Comparison of ENCODE assay signal across 28 mouse cellular contexts in genomic region chr6:82037211-82037610, GRCm38 (mm10). TPM values are rescaled to one million over a fixed set of nuclear protein-coding genes. Genes with fewer than 3 reads are reported as not detected.
A peak's percentile ranks its signal among the peaks of the same experiment; 100 is the strongest.
DNase-seq lines count a peak whose midpoint lies in the region; ATAC-seq lines count a peak whose summit lies in the region.
"Had no signal": no experiment of that assay in that cellular context is flagged by ENCODE, and none has a peak within 500 bp of the region (broad histone marks: within the 10 kb centered on the region; RNA-seq: fewer than 3 reads in every experiment).

No protein-coding gene starts in this region.

- H3K9ac ChIP-seq in embryonic facial prominence, embryonic 15.5 days, result no peak overlapping the region
- no peak overlapping the region for H3K9ac ChIP-seq in limb, embryonic 12.5 days (replicated peaks)
- H3K9ac ChIP-seq in forebrain, embryonic 13.5 days, result no peak overlapping the region
- H3K9ac ChIP-seq in forebrain, embryonic 16.5 days (replicated peaks; ENCODE audit: low read depth, low read length), result no peak overlapping the region
- H3K9ac ChIP-seq: forebrain, embryonic 12.5 days; hindbrain, embryonic 14.5 days; liver, embryonic 14.5 days had no signal

- peaks cover 48% of the 10 kb centered on the region for H3K27me3 ChIP-seq in embryonic facial prominence, embryonic 10.5 days (replicated peaks; ENCODE audit: low read depth, poor library complexity, severe bottlenecking)
- no peaks in the 10 kb centered on the region for H3K27me3 ChIP-seq in embryonic facial prominence, embryonic 15.5 days
- H3K27me3 ChIP-seq in limb, embryonic 12.5 days, result peaks cover 6% of the 10 kb centered on the region; the same call in 1 of the 2 replicates
- peaks cover 24% of the 10 kb centered on the region for H3K27me3 ChIP-seq in forebrain, embryonic 13.5 days
- peaks cover 6% of the 10 kb centered on the region for H3K27me3 ChIP-seq in forebrain, embryonic 16.5 days (replicated peaks; ENCODE audit: control insufficient read depth, insufficient read depth, low read length)

- peak overlapping the region; percentile 44 for H3K27ac ChIP-seq in embryonic facial prominence, embryonic 10.5 days (replicated peaks)
- peak overlapping the region; percentile 63 for H3K27ac ChIP-seq in embryonic facial prominence, embryonic 15.5 days (replicated peaks)
- peak overlapping the region; percentile 74 for H3K27ac ChIP-seq in limb, embryonic 12.5 days
- no peak overlapping the region for H3K27ac ChIP-seq in forebrain, embryonic 13.5 days
- no peak overlapping the region for H3K27ac ChIP-seq in forebrain, embryonic 16.5 days (ENCODE audit: low read length)
- H3K27ac ChIP-seq: forebrain, embryonic 12.5 days; gastrocnemius, adult 2 months; hindbrain, embryonic 14.5 days; liver, embryonic 14.5 days; macrophage had no signal

- no peaks in the 10 kb centered on the region for H3K9me3 ChIP-seq in embryonic facial prominence, embryonic 10.5 days
- no peaks in the 10 kb centered on the region for H3K9me3 ChIP-seq in embryonic facial prominence, embryonic 15.5 days (replicated peaks)
- no peaks in the 10 kb centered on the region for H3K9me3 ChIP-seq in limb, embryonic 12.5 days
- no peaks in the 10 kb centered on the region for H3K9me3 ChIP-seq in forebrain, embryonic 13.5 days (replicated peaks)
- H3K9me3 ChIP-seq in forebrain, embryonic 16.5 days (ENCODE audit: control insufficient read depth, low read length), result no peaks in the 10 kb centered on the region
- H3K9me3 ChIP-seq: forebrain, embryonic 12.5 days had no signal

- H3K4me1 ChIP-seq in embryonic facial prominence, embryonic 10.5 days, result peaks cover 35% of the 10 kb centered on the region
- H3K4me1 ChIP-seq in embryonic facial prominence, embryonic 15.5 days, result peaks cover 26% of the 10 kb centered on the region
- peaks cover 28% of the 10 kb centered on the region for H3K4me1 ChIP-seq in limb, embryonic 12.5 days (replicated peaks)
- peaks cover 7% of the 10 kb centered on the region for H3K4me1 ChIP-seq in forebrain, embryonic 13.5 days
- H3K4me1 ChIP-seq in forebrain, embryonic 16.5 days (replicated peaks; ENCODE audit: control insufficient read depth, insufficient read depth, low read length), result peaks cover 12% of the 10 kb centered on the region

- DNase-seq in embryonic facial prominence, embryonic 10.5 days (ENCODE audit: low spot score), result peak; percentile 54
- no peak for DNase-seq in heart, adult 18-20 months
- DNase-seq: adrenal gland, adult 2 months; adrenal gland, postnatal 36 days; B cell, adult 2 months; cerebellum, adult 8-10 months; cerebellum, postnatal 25 days; gastrocnemius, adult 2 months; kidney, adult 9 months; kidney, postnatal 10 days; liver; lung, adult 2 months; lung, postnatal 10 days; midbrain, embryonic 14.5 days; retina, postnatal 1 day; right cerebral cortex, postnatal 14 days had no signal

- ATAC-seq in embryonic facial prominence, embryonic 15.5 days (ENCODE audit: insufficient number of reproducible peaks, low FRiP score, low TSS enrichment, low read depth), result 0 out of 2 replicates have a peak, but pooled peaks have one; percentile 34
- ATAC-seq in limb, embryonic 12.5 days (ENCODE audit: insufficient number of reproducible peaks, insufficient read depth, low FRiP score, low TSS enrichment, low read depth), result no peak
- ATAC-seq in forebrain, embryonic 13.5 days, result no peak
- no peak for ATAC-seq in forebrain, embryonic 16.5 days
- ATAC-seq: activated CD4-positive, CD25-positive, alpha-beta regulatory T cell, adult 4 months; intestine, postnatal 0 days had no signal

- WGBS in embryonic facial prominence, embryonic 10.5 days, result 44% methylated on average over 7 of the region's 7 CpGs
- WGBS in embryonic facial prominence, embryonic 15.5 days, result 28% methylated on average over 7 of the region's 7 CpGs
- WGBS in limb, embryonic 12.5 days, result 14% methylated on average over 7 of the region's 7 CpGs
- WGBS in forebrain, embryonic 13.5 days, result 79% methylated on average over 7 of the region's 7 CpGs
- WGBS in forebrain, embryonic 16.5 days, result 80% methylated on average over 7 of the region's 7 CpGs

- H3K4me2 ChIP-seq in embryonic facial prominence, embryonic 15.5 days (replicated peaks), result no peak overlapping the region
- H3K4me2 ChIP-seq in limb, embryonic 12.5 days, result no peak overlapping the region
- H3K4me2 ChIP-seq in forebrain, embryonic 13.5 days, result no peak overlapping the region
- no peak overlapping the region for H3K4me2 ChIP-seq in forebrain, embryonic 16.5 days (ENCODE audit: low read length)
- H3K4me2 ChIP-seq: forebrain, embryonic 12.5 days; hindbrain, embryonic 14.5 days had no signal

- H3K4me3 ChIP-seq in embryonic facial prominence, embryonic 10.5 days, result no peak overlapping the region
- H3K4me3 ChIP-seq in embryonic facial prominence, embryonic 15.5 days (replicated peaks), result no peak overlapping the region
- H3K4me3 ChIP-seq in limb, embryonic 12.5 days (replicated peaks), result no peak overlapping the region
- H3K4me3 ChIP-seq in forebrain, embryonic 13.5 days, result no peak overlapping the region
- no peak overlapping the region for H3K4me3 ChIP-seq in forebrain, embryonic 16.5 days (replicated peaks; ENCODE audit: low read length)
- H3K4me3 ChIP-seq: forebrain, embryonic 12.5 days; gastrocnemius, adult 2 months had no signal

- no peaks in the 10 kb centered on the region for H3K36me3 ChIP-seq in embryonic facial prominence, embryonic 10.5 days (replicated peaks)
- no peaks in the 10 kb centered on the region for H3K36me3 ChIP-seq in embryonic facial prominence, embryonic 15.5 days
- no peaks in the 10 kb centered on the region for H3K36me3 ChIP-seq in limb, embryonic 12.5 days
- no peaks in the 10 kb centered on the region for H3K36me3 ChIP-seq in forebrain, embryonic 13.5 days (ENCODE audit: poor library complexity, severe bottlenecking)
- H3K36me3 ChIP-seq in forebrain, embryonic 16.5 days (ENCODE audit: control insufficient read depth, insufficient read depth), result no peaks in the 10 kb centered on the region
- H3K36me3 ChIP-seq: forebrain, embryonic 12.5 days had no signal

RNA-seq across cellular contexts. Expression of gene Eva1a, which starts 3.6 kb away (rescaled TPM):
- 7.0 and 9.1 TPM in 2 replicates for polyA plus RNA-seq in embryonic facial prominence, embryonic 10.5 days (2016; fragmentation: Nextera tagmentation; extraction: Ambion mirVana)
- 16.8 and 17.2 TPM in 2 replicates for polyA plus RNA-seq in embryonic facial prominence, embryonic 15.5 days (2015; fragmentation: Nextera tagmentation; extraction: Ambion mirVana)
- polyA plus RNA-seq in limb, embryonic 12.5 days (2016; fragmentation: Nextera tagmentation; extraction: Ambion mirVana), result 30.6 and 32.4 TPM in 2 replicates
- 1 to 10 TPM; 2.0 to 3.7 TPM for total RNA-seq in heart, adult 18-20 months (2021)
- 1.2 and 1.9 TPM in 2 replicates for polyA plus RNA-seq in forebrain, embryonic 13.5 days (2015; fragmentation: Nextera tagmentation; extraction: Ambion mirVana)
- 0.72 and 1.4 TPM in 2 replicates for polyA plus RNA-seq in forebrain, embryonic 16.5 days (2015; fragmentation: Nextera tagmentation; extraction: Ambion mirVana)
- total RNA-seq: hematopoietic stem cell, adult 5-6 weeks; monocyte, adult 5-6 weeks had no signal
- polyA plus RNA-seq: activated CD4-positive, CD25-positive, alpha-beta regulatory T cell, adult 4 months; macrophage had no signal

Comparison
In these comparisons a context has a peak if more than half of its experiments do, and no peak if none do; other contexts are left out.
1. H3K27ac ChIP-seq: peak in embryonic facial prominence, embryonic 10.5 days (single experiment), embryonic facial prominence, embryonic 15.5 days (single experiment) and limb, embryonic 12.5 days (single experiment); none in forebrain, embryonic 13.5 days (single experiment) and forebrain, embryonic 16.5 days (single experiment).